ENCODE assay signal across 1 mouse cellular context in the genomic region with DNA sequence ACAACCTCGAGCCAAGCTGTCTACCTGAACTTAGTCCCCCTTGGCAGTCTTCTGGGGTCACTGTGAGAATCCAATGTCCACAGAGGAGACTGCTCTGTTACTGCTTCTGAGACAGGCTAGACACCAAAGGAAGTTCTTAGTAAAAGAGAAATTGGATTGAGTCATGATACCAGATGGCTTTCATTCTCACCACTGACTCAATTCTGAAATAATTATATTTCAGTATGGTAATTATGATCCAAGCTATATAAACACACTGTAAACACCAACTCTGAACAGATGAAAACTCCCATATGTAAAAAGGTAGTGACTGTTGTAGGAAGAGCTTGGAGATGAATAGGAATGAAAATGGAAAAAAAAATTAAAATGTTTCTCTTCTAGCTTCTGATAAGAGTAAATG.
A peak's percentile ranks its signal among the peaks of the same experiment; 100 is the strongest.
TF ChIP-seq lines count a peak whose summit lies in the region.

No protein-coding gene starts in this region.

TF ChIP-seq in CH12.LX, 34 proteins besides CTCF, POLR2A, EP300 and RAD21:
- TF ChIP-seq BHLHE40 (IDR thresholded peaks at IDR 0.05; ENCODE audit: low read depth, low read length) (no peak), TBP (conservative IDR thresholded peaks at IDR 0.05; ENCODE audit: low read depth, low read length) (0 out of 2 replicates have a peak, but pooled peaks have one; percentile 16), NRF1 (IDR thresholded peaks at IDR 0.05; ENCODE audit: low read depth, low read length) (no peak), JUND (conservative IDR thresholded peaks at IDR 0.05; ENCODE audit: low read depth, low read length) (peak; percentile 65; the same call in 1 of the 2 replicates), ZC3H11A (IDR thresholded peaks at IDR 0.05; ENCODE audit: low read depth, low read length) (no peak), JUN (IDR thresholded peaks at IDR 0.05; ENCODE audit: insufficient read depth, low read depth, low read length) (peak; percentile 61; the same call in 1 of the 2 replicates), ZNF384 (IDR thresholded peaks at IDR 0.05; ENCODE audit: low read depth, low read length) (no peak), TCF12 (IDR thresholded peaks at IDR 0.05; ENCODE audit: low read depth, low read length) (no peak), SIN3A (IDR thresholded peaks at IDR 0.05; ENCODE audit: low read length) (no peak), ELF1 (IDR thresholded peaks at IDR 0.05; ENCODE audit: low read depth, low read length) (no peak), ETS1 (conservative IDR thresholded peaks at IDR 0.05; ENCODE audit: low read depth, low read length) (peak; percentile 67), SMC3 (IDR thresholded peaks at IDR 0.05; ENCODE audit: low read depth, low read length) (no peak), CHD1 (IDR thresholded peaks at IDR 0.05; ENCODE audit: low read depth, low read length) (no peak), MYC (IDR thresholded peaks at IDR 0.05; ENCODE audit: low read depth, low read length) (no peak), USF2 (conservative IDR thresholded peaks at IDR 0.05; ENCODE audit: low read depth, low read length) (no peak), IRF4 (IDR thresholded peaks at IDR 0.05; ENCODE audit: low read depth, low read length) (peak; percentile 82; the same call in 1 of the 2 replicates)
